Mouse (Mus musculus): ENCODE measurements around the gene Col5a1.

- TF ChIP-seq CTCF (conservative IDR thresholded peaks at IDR 0.05; ENCODE audit: low read length) (no peak), POU5F1 (IDR thresholded peaks at IDR 0.05; ENCODE audit: borderline replicate concordance, low read length) (no peak), NANOG (IDR thresholded peaks at IDR 0.05; ENCODE audit: borderline replicate concordance, low read length) (no peak)
Measured at GRCm38 (mm10) chr2:27919309-27919850, 33.2 kb downstream of the Col5a1 start.
